Mouse (Mus musculus): ENCODE results near the gene Itgav.
"Not testable (repeated sequence)": the region's sequence is repeated elsewhere in the genome, so short reads cannot be mapped to it uniquely, and the experiment has no call there.

The Itgav gene

DNA sequence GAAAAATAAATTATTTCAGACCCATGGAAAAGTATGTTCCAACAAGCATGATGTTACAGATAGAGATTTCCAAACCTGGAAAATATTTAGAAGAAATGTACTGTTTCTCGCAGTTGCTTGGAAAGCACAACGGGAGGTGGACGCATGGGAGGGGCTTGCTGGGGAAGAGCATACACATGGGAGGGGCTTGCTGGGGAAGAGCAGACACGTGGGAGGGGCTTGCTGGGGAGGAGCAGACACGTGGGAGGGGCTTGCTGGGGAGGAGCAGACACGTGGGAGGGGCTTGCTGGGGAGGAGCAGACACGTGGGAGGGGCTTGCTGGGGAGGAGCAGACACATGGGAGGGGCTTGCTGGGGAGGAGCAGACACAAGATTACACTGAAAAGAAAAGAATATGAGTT, 10.9 kb upstream of the Itgav start:
- not testable (repeated sequence) for DNase-seq (ENCODE audit: low spot score)

DNA sequence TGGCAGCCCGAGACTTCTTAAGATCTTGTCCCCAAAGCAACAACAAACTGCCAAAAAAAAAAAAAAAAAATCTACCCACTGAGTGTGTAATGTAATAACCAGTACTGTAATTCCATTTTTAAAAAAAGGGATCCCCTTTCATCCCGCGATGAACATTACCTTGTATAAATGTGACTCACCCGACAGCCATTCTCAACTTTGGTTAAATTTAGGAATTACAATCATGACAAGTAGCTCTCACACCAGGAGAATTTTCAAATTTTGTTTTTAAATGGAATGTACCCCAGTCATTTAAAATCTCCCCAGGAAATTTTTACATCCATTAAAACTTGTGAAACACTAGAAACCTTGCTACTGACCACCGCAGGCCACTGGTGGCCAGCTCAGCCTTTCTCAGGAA, 10.3 kb upstream of the Itgav start:
- DNase-seq (ENCODE audit: low spot score): no peak

DNA sequence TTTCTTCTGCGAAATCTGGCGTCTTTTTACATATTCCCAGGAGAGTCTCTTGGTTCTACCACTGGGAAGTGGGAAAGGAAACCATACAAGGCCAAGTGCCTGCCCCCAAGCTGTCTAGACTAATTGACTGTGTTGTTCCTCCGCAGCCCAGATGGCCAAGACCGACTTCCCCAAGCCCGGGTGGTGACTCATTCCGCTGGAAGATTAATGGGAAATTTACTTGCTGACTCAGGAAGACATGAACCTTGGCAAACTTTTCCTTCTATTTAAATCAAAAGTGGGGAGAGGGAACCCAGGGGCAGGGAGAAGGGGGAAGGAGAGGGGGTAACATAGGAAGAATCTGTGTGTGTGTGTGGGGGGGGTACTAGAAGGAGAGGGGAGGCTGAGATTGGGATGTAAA, 9.4 kb upstream of the Itgav start:
- peak; percentile 65 for DNase-seq (ENCODE audit: low spot score)

DNA sequence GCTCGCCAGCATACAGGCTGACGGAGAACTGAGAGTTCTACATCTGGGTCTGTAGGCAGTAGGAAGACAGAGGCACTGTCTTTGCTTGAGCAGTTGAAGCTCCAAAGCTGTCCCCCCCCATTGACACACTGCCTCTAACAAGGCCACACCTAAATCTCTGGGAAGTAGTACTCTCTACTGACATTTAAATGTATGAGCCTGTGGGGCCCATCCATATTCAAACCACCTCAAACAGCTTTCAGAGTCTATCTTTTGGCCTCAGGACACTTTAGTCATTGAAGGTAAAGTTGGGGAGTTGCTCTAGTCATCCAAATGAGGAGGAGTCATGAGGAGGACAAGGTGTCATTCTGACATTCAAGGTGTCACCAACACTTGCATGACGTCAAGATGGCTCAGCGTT, 5.9 kb upstream of the Itgav start:
- DNase-seq (ENCODE audit: low spot score): no peak

DNA sequence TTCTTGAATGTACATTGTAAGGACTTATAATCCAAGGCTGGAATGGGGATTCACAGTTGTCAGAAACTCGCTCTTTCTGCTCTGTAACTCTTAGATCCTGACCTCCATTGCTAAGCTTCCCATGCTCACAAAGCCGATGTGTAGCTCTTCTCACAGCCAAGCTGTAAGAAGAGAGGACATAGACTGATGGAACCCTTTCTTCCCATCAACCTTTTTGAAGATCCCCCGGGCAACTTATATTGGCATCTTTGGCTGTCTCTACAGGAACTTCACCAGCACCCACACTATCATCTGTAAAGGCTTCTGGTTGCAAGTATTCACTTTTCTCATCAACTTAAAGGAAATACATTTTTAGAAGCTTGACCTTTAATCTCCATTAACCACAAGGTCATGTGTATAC, 2.6 kb upstream of the Itgav start:
- no peak for DNase-seq (ENCODE audit: low spot score)

DNA sequence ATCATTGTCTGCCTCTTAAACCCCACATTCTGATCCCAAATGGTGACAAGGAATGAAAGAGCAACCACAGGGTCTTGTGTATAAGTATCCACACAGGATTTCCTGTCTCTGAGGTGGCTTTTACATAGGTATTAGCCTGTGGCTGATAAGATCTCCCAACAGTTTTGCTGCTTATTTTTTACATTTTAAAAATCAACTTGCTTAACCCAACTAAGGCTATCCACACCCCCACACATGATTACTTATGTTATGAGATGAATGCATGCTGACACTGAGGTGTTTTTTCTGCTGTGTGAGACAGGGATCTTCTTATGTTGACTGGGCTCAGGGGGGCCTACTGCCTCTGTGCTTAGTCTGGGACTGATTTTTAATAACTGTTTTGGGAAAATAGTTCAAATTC, 1.3 kb upstream of the Itgav start:
- no peak for DNase-seq (ENCODE audit: low spot score)

DNA sequence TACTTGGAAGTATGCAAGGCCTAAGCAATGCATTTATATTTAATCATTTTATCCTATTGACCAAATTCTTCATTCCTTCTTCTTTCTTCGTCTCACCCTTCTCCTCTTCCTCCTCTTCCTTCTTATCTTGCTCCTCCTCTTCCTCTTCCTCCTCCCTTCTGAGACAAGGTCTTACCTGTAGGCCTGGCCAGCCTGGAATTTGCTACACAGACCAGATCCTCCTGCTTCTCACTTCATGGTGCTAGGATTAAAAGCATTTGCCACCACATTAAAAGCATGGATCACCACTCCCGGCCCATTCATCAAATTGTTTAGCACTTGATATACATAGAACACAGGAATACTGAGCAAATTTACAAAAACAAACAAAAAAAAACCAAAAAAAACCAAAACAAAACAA, 851 bp upstream of the Itgav start:
- DNase-seq (ENCODE audit: low spot score): no peak

DNA sequence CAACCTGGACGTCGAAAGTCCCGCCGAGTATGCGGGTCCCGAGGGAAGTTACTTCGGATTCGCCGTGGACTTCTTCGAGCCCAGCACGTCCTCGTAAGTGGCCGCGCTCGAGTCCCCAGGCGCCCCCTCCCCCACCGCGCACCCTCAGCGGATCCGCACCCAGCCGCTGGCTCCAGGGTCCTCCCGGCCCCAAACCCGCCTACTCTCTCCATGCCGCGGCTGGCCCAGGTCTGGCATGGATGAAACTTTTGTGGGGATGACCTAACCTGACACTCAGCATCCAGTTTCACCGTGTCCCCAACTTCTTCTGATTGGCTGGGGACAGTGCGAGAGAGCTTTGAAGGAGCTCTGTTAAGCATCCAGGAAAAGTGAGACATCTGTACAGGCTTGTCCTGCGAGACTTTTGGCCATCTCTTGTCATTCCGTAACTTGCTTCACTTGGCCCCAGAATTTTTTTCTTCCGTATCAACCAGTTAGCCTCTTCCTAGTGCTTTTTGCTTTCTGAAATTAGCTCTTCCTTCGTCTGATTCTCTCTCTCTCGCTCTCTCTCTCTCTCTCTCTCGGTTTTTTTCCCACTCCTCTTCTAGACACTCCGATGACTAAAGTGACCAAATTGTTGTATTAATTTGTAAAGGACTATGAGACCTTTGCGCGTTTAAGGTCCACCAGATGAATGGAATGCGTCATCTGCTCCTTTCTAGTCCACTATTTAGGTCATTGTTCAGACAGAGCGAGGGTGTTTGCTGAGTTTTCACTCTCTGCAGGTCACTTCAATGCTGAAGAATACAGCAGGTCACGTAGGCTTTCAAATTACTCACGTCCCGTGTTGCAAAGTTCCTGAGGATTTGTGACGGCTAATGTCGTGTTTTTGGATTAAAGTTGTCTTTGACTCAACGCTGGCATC, 882 bp downstream of the Itgav start:
- peak; percentile 73 for DNase-seq (ENCODE audit: low spot score)

DNA sequence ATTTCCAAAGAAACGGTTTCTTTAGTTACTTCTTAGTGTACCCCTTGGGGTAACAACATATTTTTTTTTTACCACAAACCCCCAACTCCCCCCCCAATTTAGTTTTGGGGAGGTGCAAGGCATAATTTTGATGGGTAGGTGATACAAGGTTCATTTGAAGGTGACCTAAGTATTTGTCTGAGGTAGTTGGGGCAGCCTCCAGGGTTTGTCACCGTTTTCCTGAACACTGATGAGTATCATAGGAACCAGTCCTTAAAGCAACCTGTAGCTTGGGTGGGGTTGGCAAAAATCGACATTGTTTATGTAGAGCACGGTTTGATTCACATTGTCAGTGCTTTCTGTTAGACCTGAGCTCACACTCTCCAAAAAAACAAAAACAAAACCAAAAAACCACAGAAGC, 1.6 kb downstream of the Itgav start:
- no peak for DNase-seq (ENCODE audit: low spot score)

DNA sequence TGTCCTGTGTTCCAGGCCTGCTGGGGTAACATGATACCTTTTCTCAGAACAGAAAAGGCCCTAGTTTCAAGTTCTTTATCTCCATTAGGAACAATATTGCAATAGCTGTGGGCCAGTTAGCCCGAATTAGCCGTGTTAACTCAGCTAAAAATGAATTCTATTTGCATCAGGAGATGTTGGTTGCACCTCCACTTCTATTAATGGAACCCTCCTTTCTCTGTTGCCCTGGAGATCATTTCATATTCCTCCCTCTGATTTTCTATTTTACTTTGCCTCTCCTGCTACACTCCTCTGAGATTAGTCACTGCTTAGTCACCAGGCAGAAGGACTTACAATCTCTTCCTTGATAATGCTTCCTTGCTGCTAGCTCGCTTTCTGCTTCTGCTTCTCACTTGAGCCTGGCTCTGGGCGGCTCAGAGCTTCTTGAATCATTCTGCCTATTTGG, 4.1 kb downstream of the Itgav start:
- no peak for DNase-seq (ENCODE audit: low spot score)

DNA sequence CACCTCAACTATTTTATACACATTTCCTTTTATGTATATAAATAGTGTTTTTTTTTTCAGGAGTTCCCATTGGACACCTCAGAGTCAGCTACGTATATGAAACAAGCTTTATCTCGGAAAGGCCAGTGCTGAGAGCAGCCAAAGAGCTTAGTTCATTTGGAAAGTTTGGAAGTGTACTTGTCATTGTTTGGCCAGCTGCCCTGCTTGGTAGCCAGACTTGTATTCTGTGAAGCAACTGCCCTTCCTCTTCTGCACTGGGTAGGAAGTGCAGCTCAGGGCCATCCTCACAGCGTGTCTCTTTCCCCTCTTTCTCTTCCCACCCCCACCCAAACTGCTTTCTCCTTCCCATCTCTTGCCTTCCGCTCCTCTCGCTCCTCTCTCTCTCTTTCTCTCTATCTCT, 5.1 kb downstream of the Itgav start:
- no peak for DNase-seq (ENCODE audit: low spot score)

DNA sequence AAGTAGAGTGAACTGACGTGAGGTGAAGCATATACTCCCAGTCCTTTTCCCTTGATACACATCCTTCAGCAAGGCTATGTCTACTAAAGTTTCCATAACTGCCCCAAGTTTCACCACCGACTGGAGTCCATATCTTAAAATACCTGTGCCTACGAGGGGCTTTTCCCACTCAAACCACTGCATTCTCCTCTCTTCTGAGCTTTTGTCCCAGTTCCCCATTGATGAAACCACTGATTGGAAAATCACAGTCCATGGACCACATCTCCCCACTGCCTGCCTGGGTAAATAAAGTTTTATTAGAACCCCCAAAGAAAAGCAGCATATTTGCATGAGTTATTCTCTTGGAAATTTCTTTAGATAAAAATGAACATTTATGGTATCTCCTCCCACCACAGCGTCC, 8.7 kb downstream of the Itgav start:
- DNase-seq (ENCODE audit: low spot score): no peak

DNA sequence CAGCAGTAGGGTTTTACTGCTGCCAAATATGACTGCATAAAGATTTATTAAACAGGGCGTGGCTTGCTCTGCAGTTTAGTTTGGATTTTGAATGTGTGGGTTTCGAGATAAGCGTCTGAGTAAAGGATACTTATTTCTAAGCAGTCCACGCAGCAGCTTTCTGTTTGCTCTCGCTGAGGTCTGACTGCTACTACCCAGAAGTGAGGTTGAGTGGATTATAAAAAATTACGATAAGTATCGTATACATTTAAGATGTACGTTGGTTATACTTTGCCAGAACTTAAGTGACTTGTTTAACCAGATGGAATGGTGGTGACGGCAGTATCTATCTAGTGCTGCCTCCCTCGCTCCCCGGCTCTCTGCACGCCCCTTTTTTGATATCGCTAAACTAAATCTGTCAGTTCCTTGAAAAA, 9.8 kb downstream of the Itgav start:
- DNase-seq (ENCODE audit: low spot score): no peak

DNA sequence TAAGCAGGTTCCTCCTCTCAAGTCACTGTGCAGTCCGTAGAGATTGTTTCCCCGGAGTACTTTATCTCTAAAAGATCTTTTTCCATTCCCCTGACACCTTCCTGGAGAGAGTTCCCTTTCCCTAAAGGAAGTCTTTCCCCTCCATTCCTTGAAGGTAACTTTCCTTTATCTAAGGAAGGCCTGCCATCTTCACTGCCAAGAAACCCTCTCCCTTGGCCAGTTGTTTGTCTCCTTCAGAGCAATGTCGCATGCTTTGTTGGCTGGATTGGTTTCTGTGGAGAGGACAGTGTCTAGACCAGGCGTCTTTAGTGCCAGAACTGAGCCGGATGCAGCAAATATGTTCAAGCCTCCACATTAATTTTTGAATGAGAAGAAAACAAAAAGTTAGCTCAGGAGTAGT, 11.1 kb downstream of the Itgav start:
- no peak for DNase-seq (ENCODE audit: low spot score)

DNA sequence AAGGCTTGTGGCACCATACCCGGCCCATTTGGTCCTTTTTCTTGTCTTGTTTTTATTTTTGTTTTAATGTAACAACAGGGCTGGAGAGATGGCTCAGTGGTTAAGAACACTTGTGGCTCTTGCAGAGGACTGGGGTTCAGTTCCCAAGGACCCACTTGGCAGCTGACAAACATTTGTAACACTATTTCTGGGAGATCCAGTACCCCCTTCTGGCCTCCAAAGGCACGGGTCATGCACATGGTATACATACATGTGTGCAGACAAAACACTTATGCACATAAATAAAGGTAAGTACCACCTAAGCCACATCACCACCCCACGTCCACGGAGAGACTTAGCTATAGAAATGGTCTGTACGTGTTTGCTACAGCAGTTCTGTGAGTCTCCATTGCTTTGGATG, 12.6 kb downstream of the Itgav start:
- DNase-seq (ENCODE audit: low spot score): no peak

DNA sequence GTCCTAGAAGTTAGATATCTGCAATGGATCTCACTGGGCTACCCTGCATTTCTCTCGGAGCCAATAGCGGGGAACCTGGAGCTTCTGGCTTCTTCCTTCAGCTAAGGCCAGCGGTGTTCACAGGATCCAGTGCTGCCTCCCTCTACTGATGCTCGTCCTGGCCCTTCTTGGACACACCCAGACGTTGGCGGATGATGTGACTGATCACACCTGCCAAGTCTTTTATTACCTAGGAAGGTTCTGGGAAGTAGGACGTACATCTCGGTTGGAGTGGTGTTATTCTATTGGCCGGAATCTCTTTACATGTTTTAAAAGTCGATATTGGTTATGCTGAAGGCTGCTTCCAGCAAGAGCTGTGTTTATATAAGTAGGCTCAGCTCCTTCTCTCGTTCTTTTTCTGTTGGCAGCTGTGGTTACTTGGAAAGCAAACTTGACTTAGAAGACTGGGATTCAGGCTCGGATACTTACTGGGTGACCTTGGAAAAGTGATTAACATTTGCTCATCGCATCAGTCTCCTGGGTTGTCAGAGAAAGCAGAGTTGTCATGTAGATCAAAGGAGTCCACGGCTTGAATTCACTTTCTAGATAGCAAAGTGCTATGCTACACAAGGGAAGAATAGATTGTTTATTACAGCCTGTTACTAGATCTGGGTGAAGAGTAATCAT, 14.5 kb downstream of the Itgav start:
- no peak for DNase-seq (ENCODE audit: low spot score)

DNA sequence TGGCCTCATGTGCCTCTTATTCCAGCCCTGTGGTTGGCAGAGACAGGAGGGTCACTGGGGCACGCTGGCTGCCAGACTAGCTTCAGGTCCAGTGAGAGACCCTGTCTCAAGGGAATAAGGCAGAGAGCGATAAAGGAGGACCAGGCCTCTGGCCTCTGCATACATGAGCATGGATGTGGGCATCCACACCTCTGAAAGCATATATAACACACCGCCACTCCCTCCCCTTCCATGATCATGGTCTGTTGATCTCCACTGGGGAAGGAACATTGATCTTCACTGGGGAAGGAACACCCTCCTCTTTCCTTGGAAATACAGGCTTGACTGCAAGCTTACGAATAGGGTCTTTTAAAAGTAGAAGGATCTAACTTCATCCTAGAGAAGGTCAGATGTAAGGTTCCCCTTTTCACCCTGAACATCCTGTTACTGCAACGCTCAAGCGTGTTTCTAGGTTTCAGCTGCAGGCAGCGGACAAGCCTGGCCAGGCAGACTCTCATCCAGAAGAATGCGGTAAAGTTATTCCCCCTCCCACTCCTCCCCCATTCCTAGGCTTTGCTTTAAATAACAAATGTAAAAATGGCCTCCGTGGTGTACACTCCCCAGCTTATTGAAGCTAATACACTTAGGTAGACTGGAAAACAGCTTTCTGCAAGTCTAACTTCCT, 15.4 kb downstream of the Itgav start:
- DNase-seq (ENCODE audit: low spot score): peak; percentile 42

DNA sequence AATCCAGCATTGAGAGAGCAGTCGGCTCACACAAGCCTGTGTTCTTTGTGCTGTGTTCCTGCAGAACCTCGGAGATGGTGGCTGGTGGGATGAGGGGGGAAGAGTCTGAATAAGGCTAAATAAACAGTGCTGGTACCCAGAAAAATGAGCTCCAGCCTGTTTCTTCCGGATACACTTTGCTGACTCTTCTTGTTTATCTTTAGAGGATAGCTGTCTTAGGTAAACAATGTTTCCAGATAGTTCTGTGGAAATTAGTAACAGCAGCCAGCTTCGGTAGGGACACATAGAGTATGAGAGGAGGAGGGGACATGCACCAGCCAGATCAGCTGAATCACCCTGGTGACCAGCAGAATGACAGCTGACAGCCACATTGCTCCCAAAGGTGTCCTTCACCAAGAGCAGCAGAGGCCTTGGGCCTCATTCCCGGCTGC, 16.4 kb downstream of the Itgav start:
- DNase-seq (ENCODE audit: low spot score): peak; percentile 69

DNA sequence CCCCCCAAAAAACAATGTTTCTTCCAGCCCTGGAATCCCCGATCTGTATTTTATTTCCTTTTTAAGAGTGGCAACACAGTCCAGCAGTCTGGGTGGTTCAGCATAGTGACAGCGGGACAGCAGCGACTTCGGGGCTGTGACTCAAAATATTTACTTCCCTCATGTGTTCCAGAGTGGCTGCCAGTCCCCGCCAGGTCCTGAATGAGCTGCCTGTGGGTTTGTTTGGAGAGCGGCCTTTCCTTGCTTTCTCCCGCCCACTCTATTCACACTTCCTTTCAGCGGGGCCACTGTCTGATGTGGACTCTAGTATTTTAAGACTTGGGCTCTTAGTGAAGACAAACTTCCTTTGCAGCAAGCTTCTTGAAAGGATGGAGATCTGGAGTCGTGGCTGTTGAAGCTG, 18.0 kb downstream of the Itgav start:
- DNase-seq (ENCODE audit: low spot score): no peak

DNA sequence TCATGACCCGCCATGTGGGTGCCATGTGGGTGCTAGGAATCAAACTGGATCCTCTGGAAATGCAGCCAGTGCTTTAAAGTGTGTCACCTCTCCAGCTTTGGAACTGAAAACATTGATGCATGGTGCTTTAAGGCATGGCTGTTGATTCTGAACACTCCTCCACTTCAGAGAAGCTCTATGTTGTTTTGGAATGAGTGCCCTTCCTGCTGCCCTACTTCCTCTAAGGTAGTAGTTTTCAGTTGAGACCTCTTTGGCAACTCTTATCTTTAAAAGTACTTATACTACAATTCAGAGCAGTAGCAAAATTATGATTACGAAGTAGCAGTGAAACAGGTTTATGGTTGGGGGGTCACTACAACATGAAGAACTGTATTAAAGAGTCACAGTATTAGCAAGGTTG, 18.6 kb downstream of the Itgav start:
- no peak for DNase-seq (ENCODE audit: low spot score)

DNA sequence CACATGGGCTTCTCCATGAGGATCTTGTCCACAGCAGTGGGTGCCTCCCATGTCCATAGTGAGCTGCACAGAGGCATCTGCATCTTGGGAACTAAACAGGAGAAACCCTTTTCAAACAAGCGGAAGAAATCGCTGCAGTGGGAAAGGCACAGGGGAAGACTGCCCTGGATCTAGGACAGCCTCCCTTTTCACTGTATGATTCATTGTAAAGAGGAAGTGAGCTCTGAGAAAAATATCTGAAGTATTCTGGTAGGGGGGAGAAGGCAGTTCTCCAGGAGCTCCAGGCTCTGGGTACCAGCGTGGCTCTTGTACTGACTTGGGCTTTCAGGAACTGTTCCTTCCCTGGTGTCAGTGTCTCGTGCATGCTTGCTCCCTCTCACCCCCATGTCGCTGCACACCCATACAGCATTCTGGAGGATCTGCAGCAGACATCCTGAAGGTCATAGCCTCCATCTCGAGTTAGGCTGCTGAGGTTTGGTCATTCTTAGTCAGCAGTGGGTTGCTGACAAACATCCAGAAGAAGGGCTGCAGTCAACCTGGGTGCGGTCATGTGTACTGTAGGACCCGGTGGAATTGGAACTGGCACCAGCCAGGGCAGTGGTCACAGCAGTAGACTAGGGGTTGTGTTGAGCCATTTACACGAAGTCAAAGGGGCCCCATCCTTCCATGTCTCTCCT, 20.2 kb downstream of the Itgav start:
- DNase-seq (ENCODE audit: low spot score): no peak

DNA sequence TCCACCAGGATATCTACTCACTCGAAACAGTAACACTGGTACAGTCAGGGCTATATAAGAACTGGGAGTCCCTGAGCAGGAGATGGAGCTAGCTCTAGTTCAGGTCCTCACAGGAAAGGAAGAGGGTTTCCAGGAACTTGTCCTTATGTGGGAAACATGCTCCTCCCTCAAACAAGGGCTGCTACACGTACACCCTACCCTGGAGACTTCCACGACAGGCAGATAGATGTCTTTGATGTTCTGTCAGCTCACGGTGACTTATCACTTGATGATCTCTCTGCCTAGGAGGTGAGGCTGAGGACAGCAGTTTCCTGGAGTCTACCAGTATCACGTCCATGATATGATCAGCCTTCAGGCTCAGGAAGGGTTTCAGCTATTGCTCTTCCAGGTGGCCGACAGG, 21.1 kb downstream of the Itgav start:
- DNase-seq (ENCODE audit: low spot score): no peak

Measured in yolk sac, embryonic 10.5 days (tissue).